Mouse (Mus musculus) embryonic fibroblast, embryonic 13.5 days (primary cell): Measurements from ENCODE around the gene Sept1.

Experiments used
- CTCF ChIP-seq: IDR thresholded peaks from 2 replicates; pipeline ENCODE4 v1.5.1; 2011; ENCODE audit warnings: mild to moderate bottlenecking, control low read depth, low read length, moderate library complexity, borderline replicate concordance; ENCODE audit not compliant: insufficient read depth
- POLR2A ChIP-seq: IDR thresholded peaks from 2 replicates; pipeline ENCODE4 v1.6.1; 2011; ENCODE audit warnings: low read depth, mild to moderate bottlenecking, control low read depth, low read length, moderate library complexity

DNA sequence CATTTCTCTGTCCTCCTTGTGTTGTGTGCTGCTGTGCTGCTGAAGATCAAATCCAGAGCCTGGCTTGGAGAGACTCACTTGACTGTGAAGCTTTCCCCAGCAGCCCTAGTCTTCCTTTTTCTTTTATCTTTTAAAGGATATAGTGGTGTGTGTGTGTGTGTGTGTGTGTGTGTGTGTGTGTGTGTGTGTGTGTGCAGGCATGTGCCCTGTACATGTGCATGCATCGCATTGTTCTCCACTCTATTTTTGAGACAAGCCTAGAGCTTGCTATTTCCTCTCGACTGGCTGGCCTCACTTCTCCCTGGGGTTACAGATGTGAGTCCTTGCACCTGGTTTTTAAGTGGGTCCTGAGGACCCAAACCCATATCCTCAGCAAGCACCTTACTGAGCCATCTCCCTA lies 49.3 kb upstream of the Sept1 start:
- no peak for TF ChIP-seq POLR2A
- TF ChIP-seq CTCF, result no peak
